Mouse (Mus musculus) intestine, embryonic 14.5 days (tissue): Measurements from ENCODE around the gene Tmem81. TPM values are rescaled to one million over a fixed set of nuclear protein-coding genes. Genes with fewer than 3 reads are reported as not detected.
"Not testable (repeated sequence)": the region's sequence is repeated elsewhere in the genome, so short reads cannot be mapped to it uniquely, and the experiment has no call there.

Experiments
- ATAC-seq: fragments of 200-750 bp; cut with Nextera tagmentation; replicated peaks from 2 replicates; pipeline ENCODE4 v1.8.0; 2017; ENCODE audit warnings: low read depth, moderate number of reproducible peaks, moderate TSS enrichment, moderate library complexity; ENCODE audit not compliant: low FRiP score, low TSS enrichment
- DNase-seq: peaks from one replicate; pipeline ENCODE4 v3.0.0-alpha.2; 2018; ENCODE audit warnings: low spot score
- H3K27ac ChIP-seq: fragments of 300-500 bp; sonication (generic); 2 replicates; pipeline ENCODE4 v1.5.1; 2014; ENCODE audit warnings: low read depth, mild to moderate bottlenecking, control low read depth
- H3K27me3 ChIP-seq: fragments of 300-500 bp; sonication (generic); replicated peaks from 2 replicates; pipeline ENCODE4 v1.6.1; 2014; ENCODE audit warnings: low read length, control low read depth; ENCODE audit not compliant: control insufficient read depth, insufficient read depth
- H3K36me3 ChIP-seq: fragments of 300-500 bp; sonication (generic); 2 replicates; pipeline ENCODE4 v1.6.1; 2014; ENCODE audit warnings: low read length, control low read depth; ENCODE audit not compliant: control insufficient read depth, insufficient read depth
- H3K4me1 ChIP-seq: fragments of 300-500 bp; sonication (generic); replicated peaks from 2 replicates; pipeline ENCODE4 v1.6.1; 2014; ENCODE audit warnings: low read length, control low read depth, mixed read lengths; ENCODE audit not compliant: control insufficient read depth, insufficient read depth
- H3K4me2 ChIP-seq: fragments of 300-500 bp; sonication (generic); 2 replicates; pipeline ENCODE4 v1.6.1; 2014; ENCODE audit warnings: low read length
- H3K4me3 ChIP-seq: fragments of 300-500 bp; sonication (generic); 2 replicates; pipeline ENCODE4 v1.5.1; 2014; ENCODE audit warnings: low read depth, low read length, control low read depth, mixed read lengths
- H3K9ac ChIP-seq: fragments of 300-500 bp; sonication (generic); 2 replicates; pipeline ENCODE4 v1.6.1; 2014; ENCODE audit warnings: mild to moderate bottlenecking, low read length
- H3K9me3 ChIP-seq: fragments of 300-500 bp; sonication (generic); 2 replicates; pipeline ENCODE4 v1.6.1; 2016; ENCODE audit warnings: low read length, control low read depth; ENCODE audit not compliant: control insufficient read depth
- WGBS: fragments of 180-500 bp; shearing (Covaris S2); extraction: QIAGEN DNeasy Blood & Tissue Kit; methylation state at CpG from one replicate; pipeline ENCODE4 v1.1.7; 2014; 5-methylcytosine and 5-hydroxymethylcytosine counted together
- polyA plus RNA-seq: library from polyadenylated mRNA; unstranded; fragments of >200 nt; fragmentation: Nextera tagmentation; extraction: Ambion mirVana; gene quantifications from 2 replicates; pipeline ENCODE4 v1.2.1, GENCODE M21; 2014

Tmem81 gene
- 1.6 and 2.1 TPM in 2 replicates for polyA plus RNA-seq

DNA sequence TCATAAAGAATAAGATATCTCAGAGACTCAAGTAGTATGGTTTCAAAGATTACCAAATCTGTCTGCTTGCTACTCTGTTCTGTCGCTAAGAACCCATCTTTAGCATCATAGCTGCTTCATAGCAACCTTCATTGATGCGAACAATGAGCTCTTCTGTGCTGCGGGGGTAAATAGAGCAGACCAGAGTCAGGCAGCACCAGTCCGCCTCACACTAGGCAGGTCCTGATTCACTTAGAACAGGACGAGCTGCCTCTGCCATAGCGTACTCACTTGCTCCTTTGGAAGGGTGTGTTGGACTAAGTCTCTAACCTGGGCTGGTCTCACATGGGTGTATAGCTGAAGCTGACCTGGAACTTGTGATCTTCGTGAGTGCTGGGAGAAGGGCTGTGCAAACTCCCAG, at the start of gene Tmem81:
Tmem81 (plus strand) TSS at position 173 of the 400 bp plus-strand sequence.
- H3K9me3 ChIP-seq, result no peaks in the 10 kb centered on the region
- peaks cover 68% of the 10 kb centered on the region for H3K36me3 ChIP-seq
- H3K4me3 ChIP-seq, result no peak within 1 kb of the TSS
- no peaks in the 10 kb centered on the region for H3K4me1 ChIP-seq
- WGBS, result 89% methylated on average over 7 of the region's 7 CpGs
- ATAC-seq (no peak), DNase-seq (no peak)
- no peaks in the 10 kb centered on the region for H3K27me3 ChIP-seq
- no peak within 1 kb of the TSS for H3K9ac ChIP-seq
- H3K27ac ChIP-seq, result no peak within 1 kb of the TSS
- H3K4me2 ChIP-seq, result no peak within 1 kb of the TSS

DNA sequence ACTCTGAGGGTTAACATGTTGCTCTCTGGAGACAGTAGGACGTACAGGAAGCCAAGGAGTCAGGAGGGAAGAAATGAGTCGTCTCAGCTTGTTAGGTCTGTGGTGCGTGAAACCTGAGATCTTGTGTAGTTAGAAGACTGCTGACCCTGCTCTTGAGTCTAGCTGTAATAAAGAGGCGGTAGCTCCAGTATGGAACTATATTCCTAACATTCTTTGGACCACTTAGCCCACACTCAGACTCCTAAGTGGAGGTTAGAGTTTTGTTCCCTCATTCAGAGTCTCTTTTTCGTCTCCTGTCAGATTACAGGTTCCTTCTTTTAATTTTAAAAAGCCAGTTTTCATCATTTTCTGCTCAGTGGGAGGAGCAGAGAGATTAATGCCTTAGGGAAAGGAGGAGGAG, 41.4 kb upstream of the Tmem81 start:
- H3K27me3 ChIP-seq, result no peaks in the 10 kb centered on the region
- no peak for ATAC-seq
- no peak overlapping the region for H3K4me3 ChIP-seq
- H3K36me3 ChIP-seq, result peaks cover 46% of the 10 kb centered on the region
- DNase-seq, result peak; percentile 2
- peaks cover 5% of the 10 kb centered on the region; the same call in 1 of the 2 replicates for H3K4me1 ChIP-seq
- H3K27ac ChIP-seq, result no peak overlapping the region
- 78% methylated on average over 5 of the region's 5 CpGs for WGBS
- H3K9me3 ChIP-seq, result no peaks in the 10 kb centered on the region
- no peak overlapping the region for H3K9ac ChIP-seq
- H3K4me2 ChIP-seq, result no peak overlapping the region

DNA sequence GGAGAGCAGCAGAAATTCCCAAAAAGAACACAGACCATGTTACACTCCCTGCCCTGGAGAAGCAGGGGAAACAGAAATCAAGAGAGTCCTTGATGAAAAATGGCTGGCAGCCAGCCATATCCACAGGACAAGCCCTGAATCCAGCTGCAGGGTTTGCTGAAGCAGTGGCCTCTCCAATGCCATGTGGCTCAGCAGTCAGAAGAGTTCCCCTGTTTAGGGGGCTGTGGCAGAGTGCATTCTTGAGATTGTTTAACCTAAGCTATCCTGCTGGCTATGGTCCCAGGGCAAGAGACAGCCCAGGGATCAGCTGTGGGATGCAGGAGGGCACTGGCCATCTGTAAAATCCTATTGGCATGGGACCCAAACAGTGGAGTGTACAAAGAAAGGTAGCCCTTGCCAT, 37.1 kb upstream of the Tmem81 start:
- Histone ChIP-seq H3K4me3 (no peak overlapping the region), H3K9ac (no peak overlapping the region), H3K4me2 (no peak overlapping the region), H3K4me1 (peaks cover 5% of the 10 kb centered on the region; the same call in 1 of the 2 replicates), H3K27ac (no peak overlapping the region), H3K36me3 (peaks cover 25% of the 10 kb centered on the region), H3K27me3 (no peaks in the 10 kb centered on the region), H3K9me3 (no peaks in the 10 kb centered on the region)
- no peak for ATAC-seq
- DNase-seq, result peak; percentile 48

DNA sequence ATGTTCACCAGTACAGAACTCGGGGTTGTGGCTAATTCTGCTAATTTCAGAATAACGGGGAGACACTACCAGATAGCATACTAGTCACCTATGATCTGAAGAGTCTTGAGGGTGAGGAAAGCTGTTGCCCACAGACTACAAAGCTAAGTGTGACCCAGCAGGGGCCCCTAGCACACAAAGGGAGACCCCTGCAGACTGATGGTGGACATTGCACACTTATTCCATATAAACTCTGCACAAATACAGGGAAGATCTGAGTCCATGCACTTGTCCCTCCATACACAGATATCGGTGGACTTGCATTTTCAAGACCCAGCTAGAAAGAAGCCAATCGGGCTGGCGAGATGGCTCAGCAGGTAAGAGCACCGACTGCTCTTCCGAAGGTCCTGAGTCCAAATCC, 36.5 kb upstream of the Tmem81 start:
- H3K36me3 ChIP-seq, result peaks cover 19% of the 10 kb centered on the region
- peaks cover 5% of the 10 kb centered on the region; the same call in 1 of the 2 replicates for H3K4me1 ChIP-seq
- 93% methylated on average over 7 of the region's 7 CpGs for WGBS
- no peaks in the 10 kb centered on the region for H3K27me3 ChIP-seq
- H3K9ac ChIP-seq, result no peak overlapping the region
- H3K4me2 ChIP-seq, result no peak overlapping the region
- peak; percentile 44 for DNase-seq
- ATAC-seq, result no peak
- H3K9me3 ChIP-seq, result no peaks in the 10 kb centered on the region
- no peak overlapping the region for H3K27ac ChIP-seq
- no peak overlapping the region for H3K4me3 ChIP-seq

DNA sequence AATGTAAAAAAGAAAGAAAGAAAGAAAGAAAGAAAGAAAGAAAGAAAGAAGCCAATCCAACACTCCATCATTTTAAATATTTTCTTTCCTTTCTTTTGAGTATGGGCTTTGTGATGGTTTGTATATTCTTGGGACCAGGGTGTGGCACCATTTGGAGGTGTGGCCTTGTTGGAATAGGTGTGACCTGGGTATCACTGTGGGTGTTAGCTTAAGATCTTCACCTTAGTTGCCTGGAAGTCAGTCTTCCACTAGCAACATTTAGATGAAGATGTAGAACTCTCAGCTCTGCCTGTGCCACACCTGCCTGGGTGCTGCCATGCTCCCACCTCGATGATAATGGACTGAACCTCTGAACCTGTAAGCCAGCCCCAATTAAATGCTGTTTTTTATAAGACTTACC, 36.0 kb upstream of the Tmem81 start:
- DNase-seq, result peak; percentile 13
- H3K4me3 ChIP-seq, H3K9ac ChIP-seq, H3K27me3 ChIP-seq, H3K27ac ChIP-seq, H3K4me2 ChIP-seq, ATAC-seq, H3K9me3 ChIP-seq, H3K4me1 ChIP-seq: not testable (repeated sequence)
- 100% methylated on average over 1 of the region's 1 CpGs for WGBS
- H3K36me3 ChIP-seq, result peaks cover 14% of the 10 kb centered on the region

- Histone ChIP-seq H3K4me1 (peaks cover 5% of the 10 kb centered on the region; the same call in 1 of the 2 replicates), H3K36me3 (peaks cover 8% of the 10 kb centered on the region; the same call in 1 of the 2 replicates), H3K27me3 (no peaks in the 10 kb centered on the region), H3K9ac (no peak overlapping the region), H3K4me3 (no peak overlapping the region), H3K4me2 (no peak overlapping the region), H3K27ac (no peak overlapping the region), H3K9me3 (no peaks in the 10 kb centered on the region)
- 91% methylated on average over 2 of the region's 2 CpGs for WGBS
- ATAC-seq (no peak), DNase-seq (peak; percentile 10)
Measured at GRCm38 (mm10) chr1:132471032-132471431, 35.0 kb upstream of the Tmem81 start.

GRCm38 (mm10) chr1:132471499-132471898, 34.5 kb upstream of the Tmem81 start:
- no peak for ATAC-seq
- 88% methylated on average over 5 of the region's 5 CpGs for WGBS
- Histone ChIP-seq H3K36me3 (peaks cover 5% of the 10 kb centered on the region; the same call in 1 of the 2 replicates), H3K27me3 (no peaks in the 10 kb centered on the region), H3K9ac (no peak overlapping the region), H3K4me3 (no peak overlapping the region), H3K9me3 (no peaks in the 10 kb centered on the region), H3K27ac (no peak overlapping the region), H3K4me1 (peaks cover 5% of the 10 kb centered on the region; the same call in 1 of the 2 replicates), H3K4me2 (no peak overlapping the region)
- DNase-seq, result peak; percentile 6

DNA sequence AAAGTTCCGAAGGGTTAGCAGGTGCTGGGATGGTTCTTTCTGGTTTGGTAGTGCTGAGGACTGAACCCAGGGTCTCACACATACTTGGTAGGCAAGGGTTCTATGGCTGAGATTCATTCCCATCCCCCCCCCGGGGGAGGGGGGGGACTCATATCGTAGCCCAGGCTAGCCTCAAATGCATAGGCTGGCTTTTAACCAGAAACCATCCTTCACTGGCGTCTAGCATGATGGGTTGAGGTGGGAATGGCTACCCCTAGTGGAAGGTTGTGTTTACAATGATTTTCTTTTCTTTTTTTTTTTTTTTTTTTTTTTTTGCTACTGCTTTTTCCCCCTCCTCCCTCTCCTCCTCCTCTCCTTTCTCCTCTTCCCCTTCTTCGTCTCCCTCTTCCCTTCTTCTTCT, 33.5 kb upstream of the Tmem81 start:
- Histone ChIP-seq H3K9me3 (no peaks in the 10 kb centered on the region), H3K27me3 (no peaks in the 10 kb centered on the region), H3K4me1 (peaks cover 5% of the 10 kb centered on the region; the same call in 1 of the 2 replicates), H3K27ac (no peak overlapping the region), H3K4me3 (no peak overlapping the region), H3K36me3 (no peaks in the 10 kb centered on the region), H3K9ac (no peak overlapping the region), H3K4me2 (no peak overlapping the region)
- peak; percentile 52 for DNase-seq
- WGBS, result 55% methylated on average over 5 of the region's 5 CpGs
- no peak for ATAC-seq

DNA sequence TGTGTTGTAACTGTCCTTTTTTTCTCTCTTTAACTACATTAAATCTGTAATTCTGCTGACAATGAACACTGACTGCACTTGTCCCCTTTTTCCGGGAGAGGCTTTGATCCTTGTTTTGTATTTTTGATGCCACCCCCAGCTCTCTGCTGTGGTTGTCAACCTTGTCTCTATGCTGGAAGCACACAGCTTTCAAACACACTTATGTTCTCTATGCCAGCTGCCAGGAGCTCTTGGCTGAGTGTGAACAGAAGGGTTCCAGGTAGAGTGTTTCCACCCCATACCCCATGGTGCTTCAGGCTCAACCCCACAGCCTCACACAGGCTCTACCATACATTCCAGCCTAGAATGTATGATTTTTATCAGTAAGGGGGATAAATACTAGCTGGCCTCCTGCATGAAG, 31.5 kb upstream of the Tmem81 start:
- no peak for ATAC-seq
- no peak overlapping the region for H3K9ac ChIP-seq
- no peaks in the 10 kb centered on the region for H3K27me3 ChIP-seq
- peaks cover 10% of the 10 kb centered on the region for H3K4me1 ChIP-seq
- DNase-seq, result peak; percentile 20
- H3K36me3 ChIP-seq, result no peaks in the 10 kb centered on the region
- H3K4me2 ChIP-seq, result no peak overlapping the region
- no peaks in the 10 kb centered on the region for H3K9me3 ChIP-seq
- H3K4me3 ChIP-seq, result no peak overlapping the region
- no peak overlapping the region for H3K27ac ChIP-seq
- 71% methylated on average over 1 of the region's 1 CpGs for WGBS
